Mouse (Mus musculus) heart, embryonic 10.5 days (tissue): Measurements from ENCODE around the gene Birc5. TPM values are rescaled to one million over a fixed set of nuclear protein-coding genes. Genes with fewer than 3 reads are reported as not detected.
A peak's percentile ranks its signal among the peaks of the same experiment; 100 is the strongest.

Experiments used
- DNase-seq: peaks from one replicate; pipeline ENCODE4 v3.0.0-alpha.2; 2017; ENCODE audit warnings: low spot score
- H3K27ac ChIP-seq: fragments of 300-500 bp; sonication (generic); 2 replicates; pipeline ENCODE4 v1.5.1; 2016; ENCODE audit warnings: mild to moderate bottlenecking
- H3K27me3 ChIP-seq: fragments of 300-500 bp; sonication (generic); 2 replicates; pipeline ENCODE4 v1.6.1; 2016; ENCODE audit warnings: mild to moderate bottlenecking; ENCODE audit not compliant: poor library complexity, insufficient read depth, severe bottlenecking
- H3K36me3 ChIP-seq: fragments of 300-500 bp; sonication (generic); 2 replicates; pipeline ENCODE4 v1.6.1; 2016; ENCODE audit warnings: mild to moderate bottlenecking, moderate library complexity
- H3K4me1 ChIP-seq: fragments of 300-500 bp; sonication (generic); 2 replicates; pipeline ENCODE4 v1.6.1; 2016; ENCODE audit warnings: mild to moderate bottlenecking
- H3K4me3 ChIP-seq: fragments of 300-500 bp; sonication (generic); 2 replicates; pipeline ENCODE4 v1.5.1; 2016; ENCODE audit warnings: mild to moderate bottlenecking, moderate library complexity
- H3K9me3 ChIP-seq: fragments of 300-500 bp; sonication (generic); 2 replicates; pipeline ENCODE4 v1.6.1; 2016; ENCODE audit warnings: mild to moderate bottlenecking, moderate library complexity
- WGBS: fragments of 180-500 bp; shearing (Covaris S2); methylation state at CpG from one replicate; pipeline ENCODE4 v1.1.7; 2016; 5-methylcytosine and 5-hydroxymethylcytosine counted together
- polyA plus RNA-seq: library from polyadenylated mRNA; unstranded; fragments of >200 nt; fragmentation: Nextera tagmentation; extraction: Ambion mirVana; gene quantifications from 2 replicates; pipeline ENCODE4 v1.2.1, GENCODE M21; 2016

The Birc5 gene
- polyA plus RNA-seq, 1 experiment from 2014 or later = 334 TPM

DNA sequence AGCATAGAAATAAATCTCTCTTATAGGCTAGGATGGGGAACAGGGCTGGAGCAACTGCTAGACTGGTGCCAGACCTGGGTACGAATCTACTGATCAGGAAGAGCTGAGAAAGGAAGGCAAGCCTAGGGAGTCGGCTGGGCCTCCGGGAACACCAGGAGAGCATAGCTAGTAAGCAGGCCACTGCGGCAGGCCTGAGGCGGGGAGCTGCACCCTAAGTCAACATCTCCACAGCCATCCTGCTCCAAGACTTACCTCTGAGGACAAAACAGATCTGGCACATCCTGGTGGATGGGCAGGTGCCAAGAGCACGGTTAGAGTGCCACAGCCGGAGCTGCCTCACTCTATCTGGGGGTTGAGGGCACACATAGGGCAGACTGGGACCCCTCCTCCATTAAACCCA lies 28.9 kb upstream of the Birc5 start:
- Histone ChIP-seq H3K36me3 (peaks cover 88% of the 10 kb centered on the region), H3K4me3 (no peak overlapping the region), H3K27me3 (no peaks in the 10 kb centered on the region), H3K4me1 (peaks cover 47% of the 10 kb centered on the region), H3K27ac (no peak overlapping the region), H3K9me3 (no peaks in the 10 kb centered on the region)
- 92% methylated on average over 7 of the region's 7 CpGs for WGBS
- DNase-seq = no peak

DNA sequence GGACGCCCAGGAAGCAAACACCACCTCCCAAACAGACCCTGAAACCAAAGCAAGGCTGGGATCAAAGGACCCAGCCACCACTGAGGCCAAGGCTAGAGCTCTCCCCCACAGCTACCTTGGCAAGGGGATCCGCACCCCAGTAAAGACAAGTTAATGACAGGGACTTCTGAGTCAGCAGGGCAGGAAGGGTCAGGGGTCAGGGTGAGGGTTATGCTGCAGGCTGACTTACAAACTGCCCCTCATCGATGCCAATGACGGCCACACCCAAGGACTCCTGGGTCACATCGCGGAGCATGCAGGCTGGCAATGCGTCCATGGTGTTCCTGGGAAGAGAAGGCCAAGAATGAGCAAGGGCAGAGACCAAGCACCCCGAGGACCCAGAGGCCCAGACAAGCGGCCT lies 27.2 kb upstream of the Birc5 start:
- Histone ChIP-seq H3K4me1 (peaks cover 58% of the 10 kb centered on the region), H3K27ac (no peak overlapping the region), H3K27me3 (no peaks in the 10 kb centered on the region), H3K4me3 (no peak overlapping the region), H3K9me3 (no peaks in the 10 kb centered on the region), H3K36me3 (peaks cover 72% of the 10 kb centered on the region)
- WGBS = 88% methylated on average over 9 of the region's 9 CpGs
- no peak for DNase-seq

DNA sequence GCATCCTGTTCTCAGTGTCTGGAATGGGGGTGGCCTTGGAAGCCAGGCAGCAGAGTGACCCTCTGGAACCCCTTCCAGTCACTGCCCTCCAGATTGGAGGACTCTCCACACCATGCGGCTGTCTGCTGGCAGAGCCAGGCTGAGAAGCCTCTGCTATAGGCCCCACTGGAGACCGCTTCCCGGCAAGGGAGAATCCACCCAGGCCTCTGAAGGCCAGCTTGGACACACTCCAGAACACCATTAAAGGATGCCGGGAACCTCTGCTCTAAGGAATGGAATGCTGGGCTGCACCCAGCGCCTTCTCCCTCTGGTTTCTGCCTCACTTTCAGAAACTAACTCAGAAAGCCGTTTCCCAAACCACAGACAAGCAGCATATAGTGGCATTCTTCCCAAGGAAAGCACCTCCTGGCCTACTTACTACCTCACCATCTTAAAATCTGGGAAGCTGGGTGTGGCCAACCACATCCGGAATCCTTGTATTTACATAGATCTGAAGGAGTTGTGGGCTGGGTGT lies 26.3 kb upstream of the Birc5 start:
- peaks cover 63% of the 10 kb centered on the region for H3K36me3 ChIP-seq
- WGBS = 79% methylated on average over 7 of the region's 7 CpGs
- H3K4me3 ChIP-seq = no peak overlapping the region
- DNase-seq = no peak
- no peaks in the 10 kb centered on the region for H3K27me3 ChIP-seq
- H3K4me1 ChIP-seq = peaks cover 60% of the 10 kb centered on the region
- no peak overlapping the region for H3K27ac ChIP-seq
- H3K9me3 ChIP-seq = no peaks in the 10 kb centered on the region

DNA sequence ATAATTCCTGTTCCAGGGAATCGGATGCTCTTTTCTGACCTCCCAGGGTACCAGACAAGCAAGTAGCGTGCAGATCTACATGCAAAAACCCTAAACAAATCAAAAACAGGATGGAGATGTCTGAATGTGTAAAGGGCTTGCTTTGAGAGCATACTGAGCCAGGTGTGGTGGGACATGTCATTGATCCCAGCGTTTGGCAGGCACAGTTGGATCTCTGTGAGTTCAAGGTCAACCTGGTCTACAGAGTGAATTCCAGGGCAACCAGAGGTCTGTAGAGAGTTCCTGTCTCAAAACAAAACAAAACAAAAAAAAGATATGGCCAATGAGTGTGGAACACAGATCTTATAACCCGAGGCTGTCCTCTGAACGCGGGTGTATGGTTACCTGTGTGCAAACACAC lies 25.6 kb upstream of the Birc5 start:
- WGBS = 89% methylated on average over 6 of the region's 6 CpGs
- Histone ChIP-seq H3K27ac (no peak overlapping the region), H3K4me1 (peaks cover 62% of the 10 kb centered on the region), H3K4me3 (no peak overlapping the region), H3K9me3 (no peaks in the 10 kb centered on the region), H3K27me3 (no peaks in the 10 kb centered on the region), H3K36me3 (peaks cover 57% of the 10 kb centered on the region)
- DNase-seq = no peak

DNA sequence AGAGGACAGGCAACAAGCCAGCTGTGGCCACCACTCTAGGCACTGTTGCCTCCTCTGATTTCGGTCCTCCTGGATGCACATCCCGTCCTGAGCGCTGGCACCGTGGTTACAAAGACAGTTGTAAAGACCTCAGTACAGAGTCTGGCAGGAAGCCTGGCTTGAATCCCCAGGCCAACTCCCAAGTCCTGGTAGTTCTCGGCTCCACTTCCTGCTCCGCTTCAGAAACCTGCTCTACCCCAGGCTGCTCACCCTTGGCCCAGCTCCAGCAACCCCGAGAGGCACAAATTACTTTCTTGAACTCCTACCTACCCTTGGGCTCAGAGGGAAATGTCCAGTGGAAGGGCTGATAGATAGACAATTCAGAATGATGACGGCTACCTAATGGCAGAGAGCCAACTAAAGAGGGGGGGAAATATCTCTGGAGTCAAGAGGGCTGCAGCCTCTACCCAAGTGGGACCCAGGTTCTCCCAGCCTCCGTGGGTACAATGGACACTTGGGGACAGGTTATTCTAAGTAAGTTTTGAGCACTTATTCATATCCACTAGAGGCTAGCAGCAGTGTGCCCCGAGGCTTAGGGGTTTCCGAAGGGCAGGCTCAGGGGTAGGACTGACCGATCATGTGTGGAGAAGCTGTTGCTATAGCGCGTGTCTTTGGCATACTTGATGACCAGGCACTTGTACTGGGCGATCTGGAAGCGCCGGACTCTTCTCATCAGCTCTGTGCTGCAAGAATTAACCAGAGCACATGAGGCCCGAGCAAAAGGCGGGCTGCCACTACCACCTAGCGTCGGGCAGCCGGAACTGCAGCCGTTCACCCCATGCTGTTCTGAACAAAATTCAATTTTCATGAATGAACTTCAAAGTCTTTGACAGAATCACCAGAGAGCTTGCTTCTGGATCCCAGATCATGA lies 24.7 kb upstream of the Birc5 start:
- WGBS = 23% methylated on average over 23 of the region's 23 CpGs
- DNase-seq = peak; percentile 91
- peaks cover 62% of the 10 kb centered on the region for H3K4me1 ChIP-seq
- peak overlapping the region; percentile 76 for H3K4me3 ChIP-seq
- H3K27me3 ChIP-seq = no peaks in the 10 kb centered on the region
- no peaks in the 10 kb centered on the region for H3K9me3 ChIP-seq
- peak overlapping the region; percentile 93 for H3K27ac ChIP-seq
- peaks cover 48% of the 10 kb centered on the region for H3K36me3 ChIP-seq

DNA sequence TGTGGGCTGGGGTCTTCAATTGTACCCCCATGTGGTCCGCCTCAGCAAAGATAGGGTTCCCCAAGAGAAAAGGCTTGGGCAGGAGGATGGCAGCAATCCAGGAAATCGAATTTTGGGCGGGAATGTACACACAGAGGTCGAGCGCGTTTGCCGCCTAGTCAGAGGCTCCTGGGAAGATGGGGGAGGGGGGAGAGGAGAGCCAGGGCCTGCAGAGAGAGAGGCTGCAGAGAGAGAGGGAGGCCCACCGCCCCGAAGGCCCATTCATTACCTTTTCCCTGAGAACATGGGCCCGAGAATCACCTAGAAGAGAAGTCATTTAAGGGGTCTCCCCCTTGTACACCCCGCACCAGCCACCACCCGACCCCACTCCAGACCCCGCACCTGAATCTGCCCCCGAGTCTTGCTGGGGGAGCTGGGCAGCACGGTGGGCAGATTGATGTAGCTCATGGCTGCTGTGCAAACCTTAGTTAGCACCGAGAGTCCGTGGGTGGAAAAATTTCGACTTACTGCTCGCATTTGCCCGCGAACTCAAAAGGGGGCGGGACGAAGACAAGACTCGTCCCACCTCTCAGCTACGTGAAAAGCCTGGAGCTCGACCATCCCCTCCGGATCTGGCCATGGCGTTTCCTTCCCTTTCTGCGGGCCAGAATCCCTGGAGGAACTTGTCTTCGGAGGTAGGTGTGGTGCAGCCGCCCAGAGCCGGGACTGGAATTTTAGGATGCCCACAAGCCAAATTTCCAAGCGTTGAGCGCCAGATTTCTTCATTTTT lies 23.5 kb upstream of the Birc5 start, which contains the start of the genes Afmid and Tk1:
Gene Afmid (plus strand): TSS at position 592 of the 769 bp plus-strand sequence.
Gene Tk1 (minus strand): TSS at position 760 of the 769 bp plus-strand sequence.
- whole genome bisulfite sequencing = under 1% methylated on average over 34 of the region's 34 CpGs
- Histone ChIP-seq H3K9me3 (no peaks in the 10 kb centered on the region), H3K4me1 (peaks cover 69% of the 10 kb centered on the region)

DNA sequence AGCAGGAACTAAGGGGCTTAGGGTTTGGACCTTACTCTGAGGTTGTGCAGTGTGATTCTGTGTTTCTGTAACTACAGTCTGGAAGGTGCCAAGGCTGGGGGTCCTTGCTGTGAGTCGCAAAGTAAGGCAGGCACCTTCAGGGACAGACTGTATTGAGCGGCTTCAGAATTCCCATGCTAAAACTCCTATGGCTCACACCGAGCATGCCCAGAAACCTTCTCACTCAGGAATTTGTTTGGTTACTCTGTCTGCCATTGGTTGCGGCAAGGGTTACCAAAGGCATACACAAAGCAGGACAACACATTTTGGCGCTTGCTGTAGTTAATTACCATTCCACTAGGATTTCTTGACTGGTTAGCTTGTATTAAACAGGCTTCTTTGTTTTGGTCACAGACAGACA lies 22.9 kb upstream of the Birc5 start:
- peaks cover 75% of the 10 kb centered on the region for H3K4me1 ChIP-seq
- 14% methylated on average over 5 of the region's 5 CpGs for WGBS
- no peak for DNase-seq
- no peaks in the 10 kb centered on the region for H3K27me3 ChIP-seq
- H3K9me3 ChIP-seq = no peaks in the 10 kb centered on the region
- peak overlapping the region; percentile 93 for H3K27ac ChIP-seq
- H3K36me3 ChIP-seq = peaks cover 29% of the 10 kb centered on the region
- peak overlapping the region; percentile 76 for H3K4me3 ChIP-seq

More for the DNA sequence above, 23.5 kb upstream of the Birc5 start, which contains the start of the genes Afmid and Tk1:
- Histone ChIP-seq H3K27ac (peak within 1 kb of the TSS; percentile 93), H3K36me3 (peaks cover 36% of the 10 kb centered on the region), H3K27me3 (no peaks in the 10 kb centered on the region), H3K4me3 (peak within 1 kb of the TSS; percentile 76)
- peak; percentile 94 for DNase-seq

DNA sequence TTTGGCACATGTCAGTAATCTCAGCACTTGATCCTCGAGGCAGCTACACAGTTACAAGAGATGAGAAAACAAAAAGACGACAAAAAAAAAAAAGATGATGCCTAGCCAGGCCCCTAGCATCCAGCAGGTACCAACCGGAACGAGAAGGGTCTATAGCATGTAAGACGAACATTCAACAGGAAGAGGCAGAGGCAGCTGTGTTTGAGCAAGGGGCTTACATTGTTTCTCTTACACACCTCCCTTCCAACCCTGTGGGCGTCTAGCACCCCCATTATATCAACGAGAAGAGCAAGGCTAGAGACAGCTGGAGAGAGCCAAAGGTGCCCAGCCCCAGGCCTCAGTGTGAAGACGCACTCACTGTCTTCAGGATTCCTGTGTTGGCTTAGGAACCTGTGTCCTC lies 22.1 kb upstream of the Birc5 start:
- Histone ChIP-seq H3K27me3 (no peaks in the 10 kb centered on the region), H3K9me3 (no peaks in the 10 kb centered on the region), H3K36me3 (peaks cover 22% of the 10 kb centered on the region), H3K4me3 (peak overlapping the region; percentile 76; the same call in 1 of the 2 replicates), H3K4me1 (peaks cover 76% of the 10 kb centered on the region), H3K27ac (peak overlapping the region; percentile 93)
- no peak for DNase-seq
- 69% methylated on average over 8 of the region's 8 CpGs for WGBS

DNA sequence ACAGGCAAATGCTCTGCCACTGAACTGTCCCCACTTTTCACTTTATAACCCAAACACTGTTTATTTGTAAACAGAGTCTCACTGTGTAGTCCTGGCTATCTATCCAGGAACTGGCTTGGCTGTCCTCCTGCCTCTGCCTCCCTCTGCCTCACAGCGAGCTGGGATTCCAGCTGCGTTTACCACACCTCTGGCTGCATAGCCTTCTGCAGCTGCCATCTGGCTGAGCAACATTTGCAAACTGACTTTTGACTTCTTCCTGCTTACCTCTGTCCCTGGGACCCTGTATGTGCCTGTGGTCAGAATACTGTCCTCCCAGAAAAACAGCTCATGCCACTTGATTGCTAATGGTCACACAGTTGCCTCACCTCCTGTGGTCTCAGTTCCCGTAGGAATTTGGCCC lies 21.7 kb upstream of the Birc5 start:
- H3K4me3 ChIP-seq = 0 out of 2 replicates have a peak overlapping the region, but pooled peaks have one; percentile 17
- H3K36me3 ChIP-seq = peaks cover 17% of the 10 kb centered on the region
- no peaks in the 10 kb centered on the region for H3K27me3 ChIP-seq
- 48% methylated on average over 3 of the region's 3 CpGs for WGBS
- H3K27ac ChIP-seq = peak overlapping the region; percentile 90
- H3K4me1 ChIP-seq = peaks cover 80% of the 10 kb centered on the region
- no peaks in the 10 kb centered on the region for H3K9me3 ChIP-seq
- no peak for DNase-seq

DNA sequence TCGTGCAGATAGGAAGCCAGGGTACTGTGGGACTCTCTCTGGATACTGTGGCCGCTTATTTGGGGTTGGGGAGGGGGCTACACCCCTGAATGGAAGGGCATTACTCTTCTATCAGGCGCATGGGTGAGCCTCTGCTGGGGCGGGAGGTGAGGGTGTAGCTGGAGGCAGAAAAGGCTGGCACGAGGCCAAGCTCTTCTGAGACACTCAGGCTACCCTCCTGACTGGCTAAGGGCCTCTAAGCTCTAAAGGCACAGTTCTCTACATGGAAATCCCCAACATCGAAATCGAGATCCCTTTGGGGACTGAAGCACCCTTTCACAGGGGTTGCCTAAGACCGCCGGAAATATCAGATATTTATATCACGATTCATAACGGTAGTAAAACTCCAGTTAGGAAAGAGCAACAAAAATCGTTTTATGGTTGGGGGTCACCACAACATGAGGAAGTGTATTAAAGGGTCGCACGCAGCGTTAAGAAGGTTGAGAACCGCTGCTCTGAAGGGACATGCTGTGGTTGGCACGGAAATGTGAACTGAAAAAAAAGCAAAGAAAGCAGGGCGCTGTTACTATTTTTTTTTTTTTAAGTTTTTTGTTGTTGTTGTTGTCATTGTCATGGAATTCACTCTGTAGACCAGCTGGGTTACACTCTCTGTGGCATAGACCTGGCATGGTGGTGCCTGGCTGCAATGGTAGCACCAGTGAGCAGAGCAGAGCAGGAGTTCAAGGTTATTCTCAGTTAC lies 20.7 kb upstream of the Birc5 start:
- peaks cover 79% of the 10 kb centered on the region for H3K4me1 ChIP-seq
- H3K27ac ChIP-seq = peak overlapping the region; percentile 90
- DNase-seq = no peak
- 65% methylated on average over 18 of the region's 18 CpGs for WGBS
- no peaks in the 10 kb centered on the region for H3K9me3 ChIP-seq
- no peaks in the 10 kb centered on the region for H3K27me3 ChIP-seq
- peaks cover 8% of the 10 kb centered on the region for H3K36me3 ChIP-seq
- H3K4me3 ChIP-seq = peak overlapping the region; percentile 20

DNA sequence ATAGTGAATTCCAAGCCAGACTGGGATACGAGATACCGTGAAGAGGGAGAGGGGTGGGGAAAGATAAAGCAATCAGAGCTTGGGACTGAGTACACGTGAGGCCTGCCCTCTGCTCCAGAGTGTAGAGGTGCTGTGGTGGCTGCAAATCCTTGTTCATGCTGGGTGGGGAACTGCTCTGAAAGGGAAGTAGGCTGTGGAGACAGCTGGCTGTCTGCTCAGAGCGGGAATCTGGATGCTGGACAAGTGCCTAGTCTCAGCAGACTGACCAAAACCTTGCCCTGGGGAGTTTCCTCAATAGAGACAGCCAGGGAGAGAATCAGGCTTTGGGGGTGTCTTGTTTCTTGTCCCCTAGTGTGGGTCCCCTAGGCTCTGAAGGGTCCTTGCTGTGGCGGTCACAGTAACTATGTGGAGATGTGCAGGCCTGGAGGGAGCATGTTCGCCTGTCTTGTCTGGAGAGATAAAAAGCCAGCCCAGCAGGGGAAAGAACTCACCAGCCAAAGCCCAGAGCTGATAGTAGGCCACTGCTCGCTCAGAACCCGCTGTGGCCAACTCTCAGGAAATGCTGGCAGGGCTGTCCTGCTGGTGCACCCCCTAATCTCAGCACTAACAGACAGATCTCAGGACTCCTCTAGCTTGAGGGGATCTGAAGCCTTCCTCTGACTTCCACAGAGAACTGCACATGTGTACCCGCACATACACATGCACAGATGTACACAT lies 20.0 kb upstream of the Birc5 start:
- Histone ChIP-seq H3K27ac (peak overlapping the region; percentile 90), H3K9me3 (no peaks in the 10 kb centered on the region), H3K4me3 (peak overlapping the region; percentile 20), H3K4me1 (peaks cover 77% of the 10 kb centered on the region), H3K36me3 (peaks cover under 1% of the 10 kb centered on the region), H3K27me3 (no peaks in the 10 kb centered on the region)
- DNase-seq = peak; percentile 89
- WGBS = 16% methylated on average over 9 of the region's 9 CpGs
